Mouse (Mus musculus) E14TG2a.4 (cell line): Measurements from ENCODE around the gene Fam49a.

ENCODE experiments used
- CTCF ChIP-seq: conservative IDR thresholded peaks from 2 replicates; pipeline ENCODE4 v1.5.1; 2014; ENCODE audit warnings: low read length
- NANOG ChIP-seq: IDR thresholded peaks from 2 replicates; pipeline ENCODE4 v1.6.1; 2014; ENCODE audit warnings: borderline replicate concordance, low read length, mixed read lengths
- POU5F1 ChIP-seq: IDR thresholded peaks from 2 replicates; pipeline ENCODE4 v1.6.1; 2014; ENCODE audit warnings: low read length, borderline replicate concordance

- no peak for TF ChIP-seq CTCF
- TF ChIP-seq POU5F1 = no peak
- no peak for TF ChIP-seq NANOG
Observed at GRCm38 (mm10) chr12:12367423-12367822, 105.5 kb downstream of the Fam49a start.
